Mouse (Mus musculus) forebrain, embryonic 11.5 days (tissue): ENCODE results near the gene Smim4. TPM values are rescaled to one million over a fixed set of nuclear protein-coding genes. Genes with fewer than 3 reads are reported as not detected.

Source experiments
- ATAC-seq: fragments of 200-750 bp; cut with Nextera tagmentation; replicated peaks from 2 replicates; pipeline ENCODE4 v1.8.0; 2017; ENCODE audit warnings: moderate TSS enrichment; ENCODE audit not compliant: low FRiP score
- DNase-seq: peaks from one replicate; pipeline ENCODE4 v3.0.0-alpha.2; 2017; ENCODE audit warnings: low spot score
- H3K27ac ChIP-seq: fragments of 300-500 bp; sonication (generic); 2 replicates; pipeline ENCODE4 v1.5.1; 2014; ENCODE audit warnings: low read depth, low read length
- H3K27me3 ChIP-seq: fragments of 300-500 bp; sonication (generic); 2 replicates; pipeline ENCODE4 v1.6.1; 2014; ENCODE audit warnings: mild to moderate bottlenecking, low read length, mixed read lengths; ENCODE audit not compliant: control insufficient read depth, insufficient read depth
- H3K36me3 ChIP-seq: fragments of 300-500 bp; sonication (generic); 2 replicates; pipeline ENCODE4 v1.6.1; 2014; ENCODE audit warnings: mild to moderate bottlenecking, low read length, moderate library complexity, mixed read lengths; ENCODE audit not compliant: control insufficient read depth, insufficient read depth
- H3K4me1 ChIP-seq: fragments of 300-500 bp; sonication (generic); replicated peaks from 2 replicates; pipeline ENCODE4 v1.6.1; 2014; ENCODE audit warnings: low read length, mixed read lengths; ENCODE audit not compliant: control insufficient read depth, insufficient read depth
- H3K4me2 ChIP-seq: fragments of 300-500 bp; sonication (generic); 2 replicates; pipeline ENCODE4 v1.6.1; 2014; ENCODE audit warnings: low read depth, mild to moderate bottlenecking, low read length, moderate library complexity, mixed read lengths; ENCODE audit not compliant: severe bottlenecking
- H3K4me3 ChIP-seq: fragments of 300-500 bp; sonication (generic); 2 replicates; pipeline ENCODE4 v1.5.1; 2014; ENCODE audit warnings: low read depth, low read length
- H3K9ac ChIP-seq: fragments of 300-500 bp; sonication (generic); 2 replicates; pipeline ENCODE4 v1.6.1; 2014; ENCODE audit warnings: low read length
- H3K9me3 ChIP-seq: fragments of 300-500 bp; sonication (generic); 2 replicates; pipeline ENCODE4 v1.6.1; 2016; ENCODE audit warnings: low read length, mixed read lengths; ENCODE audit not compliant: control insufficient read depth
- WGBS: fragments of 180-500 bp; shearing (Covaris S2); extraction: QIAGEN DNeasy Blood & Tissue Kit; methylation state at CpG from one replicate; pipeline ENCODE4 v1.1.7; 2014; 5-methylcytosine and 5-hydroxymethylcytosine counted together
- polyA plus RNA-seq: library from polyadenylated mRNA; unstranded; fragments of >200 nt; fragmentation: Nextera tagmentation; extraction: Ambion mirVana; gene quantifications from 2 replicates; pipeline ENCODE4 v1.2.1, GENCODE M21; 2014

Gene Smim4
- polyA plus RNA-seq, 1 experiment from 2014 or later: 50.9 TPM

DNA sequence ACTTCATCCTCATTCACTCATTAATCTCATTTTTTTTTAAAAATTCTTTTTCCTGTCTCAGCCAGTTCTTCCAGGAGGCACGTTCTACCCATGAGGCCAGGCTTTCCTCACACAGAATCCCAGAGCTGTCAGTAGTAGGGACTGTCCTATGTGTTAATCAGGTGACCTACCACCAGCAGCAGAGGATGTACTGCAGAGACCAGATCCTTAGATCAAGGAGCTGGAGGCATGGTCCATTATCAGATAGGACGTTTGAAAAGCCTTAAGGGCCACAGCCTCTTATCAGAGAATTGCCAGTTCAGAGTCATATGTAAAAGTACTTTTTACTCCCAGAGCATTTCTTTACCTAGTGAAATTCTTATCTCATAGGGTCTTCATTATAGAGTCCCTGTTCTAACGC lies 14.7 kb downstream of the Smim4 start:
- Histone ChIP-seq H3K36me3 (peaks cover 14% of the 10 kb centered on the region), H3K4me1 (no peaks in the 10 kb centered on the region), H3K4me3 (no peak overlapping the region), H3K27me3 (no peaks in the 10 kb centered on the region), H3K4me2 (no peak overlapping the region), H3K27ac (no peak overlapping the region), H3K9ac (no peak overlapping the region), H3K9me3 (no peaks in the 10 kb centered on the region)
- DNase-seq (no peak), ATAC-seq (no peak)
- WGBS: 93% methylated on average over 3 of the region's 3 CpGs

GRCm38 (mm10) chr14:31112187-31112586 lies 16.6 kb downstream of the Smim4 start:
- Histone ChIP-seq H3K27me3 (no peaks in the 10 kb centered on the region), H3K36me3 (peaks cover 19% of the 10 kb centered on the region), H3K4me2 (no peak overlapping the region), H3K9ac (no peak overlapping the region), H3K9me3 (no peaks in the 10 kb centered on the region), H3K4me1 (no peaks in the 10 kb centered on the region), H3K27ac (no peak overlapping the region), H3K4me3 (no peak overlapping the region)
- ATAC-seq (no peak), DNase-seq (no peak)
- 88% methylated on average over 5 of the region's 5 CpGs for WGBS

GRCm38 (mm10) chr14:31110613-31111012 lies 18.1 kb downstream of the Smim4 start:
- Histone ChIP-seq H3K36me3 (peaks cover 22% of the 10 kb centered on the region), H3K9ac (no peak overlapping the region), H3K4me2 (no peak overlapping the region), H3K4me3 (no peak overlapping the region), H3K9me3 (no peaks in the 10 kb centered on the region), H3K27ac (no peak overlapping the region), H3K4me1 (no peaks in the 10 kb centered on the region), H3K27me3 (no peaks in the 10 kb centered on the region)
- no peak for ATAC-seq
- WGBS: 89% methylated on average over 3 of the region's 3 CpGs
- DNase-seq: no peak

DNA sequence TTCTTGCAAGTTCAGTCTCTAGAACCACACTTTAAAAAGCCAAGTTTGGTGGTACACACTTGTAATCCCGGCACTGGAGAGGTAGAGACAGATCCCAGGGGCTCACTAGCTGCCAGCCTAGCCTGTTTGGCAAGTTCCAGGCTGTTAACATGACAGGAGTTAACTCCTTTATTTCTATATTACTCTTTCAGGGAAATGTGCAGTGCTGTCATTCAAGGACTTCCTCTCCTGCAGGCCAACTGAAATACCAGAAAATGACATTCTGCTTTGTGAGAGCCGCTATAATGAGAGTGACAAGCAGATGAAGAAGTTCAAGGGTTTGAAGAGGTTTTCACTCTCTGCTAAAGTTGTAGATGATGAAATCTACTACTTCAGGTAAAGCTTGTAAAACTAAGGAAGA lies 23.6 kb downstream of the Smim4 start:
- 96% methylated on average over 2 of the region's 2 CpGs for WGBS
- H3K4me2 ChIP-seq: no peak overlapping the region

DNA sequence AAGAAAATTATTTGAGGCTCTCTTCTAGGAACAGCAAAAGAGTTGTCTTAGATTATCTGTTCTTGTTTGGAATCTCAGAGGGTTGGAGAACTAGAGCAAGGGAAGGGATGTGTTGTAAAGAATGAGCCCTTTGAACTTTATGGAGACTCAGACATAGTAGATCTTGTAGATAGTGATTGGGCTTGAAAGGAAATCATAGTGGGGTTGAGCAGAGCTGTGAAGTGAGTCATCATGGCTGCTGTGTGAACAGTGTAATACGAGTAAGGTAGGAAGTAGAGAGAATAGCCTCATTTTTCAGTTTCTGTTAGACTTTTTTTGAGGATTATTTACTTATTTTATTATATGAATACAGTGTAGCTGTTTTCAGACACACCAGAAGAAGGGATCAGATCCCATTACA lies 38.8 kb downstream of the Smim4 start:
- H3K4me1 ChIP-seq: no peaks in the 10 kb centered on the region
- no peak overlapping the region for H3K4me3 ChIP-seq
- no peaks in the 10 kb centered on the region for H3K9me3 ChIP-seq
- ATAC-seq (no peak), DNase-seq (no peak)
- no peaks in the 10 kb centered on the region for H3K27me3 ChIP-seq
- WGBS: 89% methylated on average over 1 of the region's 1 CpGs
- no peak overlapping the region for H3K27ac ChIP-seq
- no peak overlapping the region for H3K9ac ChIP-seq
- no peak overlapping the region for H3K4me2 ChIP-seq
- H3K36me3 ChIP-seq: peaks cover 11% of the 10 kb centered on the region; the same call in 1 of the 2 replicates

More for the DNA sequence above, 23.6 kb downstream of the Smim4 start:
- Histone ChIP-seq H3K27ac (no peak overlapping the region), H3K27me3 (no peaks in the 10 kb centered on the region), H3K9ac (no peak overlapping the region), H3K4me3 (no peak overlapping the region), H3K36me3 (peaks cover 20% of the 10 kb centered on the region), H3K9me3 (no peaks in the 10 kb centered on the region), H3K4me1 (no peaks in the 10 kb centered on the region)
- ATAC-seq (no peak), DNase-seq (no peak)

- WGBS: 96% methylated on average over 2 of the region's 2 CpGs
- ATAC-seq: no peak
- H3K4me2 ChIP-seq: no peak overlapping the region
Observed at GRCm38 (mm10) chr14:31088515-31088914, 40.2 kb downstream of the Smim4 start.

GRCm38 (mm10) chr14:31087433-31087832 lies 41.3 kb downstream of the Smim4 start:
- WGBS: 91% methylated on average over 6 of the region's 6 CpGs

More at GRCm38 (mm10) chr14:31088515-31088914, 40.2 kb downstream of the Smim4 start:
- H3K4me3 ChIP-seq: no peak overlapping the region
- no peak for DNase-seq
- no peak overlapping the region for H3K27ac ChIP-seq
- no peaks in the 10 kb centered on the region for H3K4me1 ChIP-seq
- peaks cover 11% of the 10 kb centered on the region; the same call in 1 of the 2 replicates for H3K36me3 ChIP-seq
- no peaks in the 10 kb centered on the region for H3K27me3 ChIP-seq
- no peak overlapping the region for H3K9ac ChIP-seq
- no peaks in the 10 kb centered on the region for H3K9me3 ChIP-seq

GRCm38 (mm10) chr14:31081147-31081546 lies 47.6 kb downstream of the Smim4 start:
- no peak for ATAC-seq
- peaks cover 8% of the 10 kb centered on the region for H3K36me3 ChIP-seq

More at GRCm38 (mm10) chr14:31087433-31087832, 41.3 kb downstream of the Smim4 start:
- ATAC-seq (no peak), DNase-seq (no peak)
- Histone ChIP-seq H3K9me3 (no peaks in the 10 kb centered on the region), H3K4me1 (no peaks in the 10 kb centered on the region), H3K4me2 (no peak overlapping the region), H3K9ac (no peak overlapping the region), H3K4me3 (no peak overlapping the region), H3K36me3 (peaks cover 14% of the 10 kb centered on the region), H3K27me3 (no peaks in the 10 kb centered on the region), H3K27ac (no peak overlapping the region)

GRCm38 (mm10) chr14:31079313-31080028 lies 49.3 kb downstream of the Smim4 start:
- H3K4me2 ChIP-seq: no peak overlapping the region
- WGBS: 89% methylated on average over 3 of the region's 3 CpGs
- DNase-seq: no peak
- no peaks in the 10 kb centered on the region for H3K9me3 ChIP-seq
- ATAC-seq: no peak
- no peak overlapping the region for H3K27ac ChIP-seq
- no peaks in the 10 kb centered on the region for H3K4me1 ChIP-seq
- no peak overlapping the region for H3K9ac ChIP-seq
- H3K36me3 ChIP-seq: peaks cover 8% of the 10 kb centered on the region
- no peaks in the 10 kb centered on the region for H3K27me3 ChIP-seq
- no peak overlapping the region for H3K4me3 ChIP-seq

More at GRCm38 (mm10) chr14:31081147-31081546, 47.6 kb downstream of the Smim4 start:
- H3K27ac ChIP-seq: no peak overlapping the region
- DNase-seq: no peak
- no peak overlapping the region for H3K4me3 ChIP-seq
- H3K4me2 ChIP-seq: no peak overlapping the region
- no peaks in the 10 kb centered on the region for H3K27me3 ChIP-seq
- no peaks in the 10 kb centered on the region for H3K4me1 ChIP-seq
- H3K9ac ChIP-seq: no peak overlapping the region
- no peaks in the 10 kb centered on the region for H3K9me3 ChIP-seq
